Mouse (Mus musculus) liver, embryonic 11.5 days (tissue): Measurements from ENCODE around the gene Tmub1. TPM values are rescaled to one million over a fixed set of nuclear protein-coding genes. Genes with fewer than 3 reads are reported as not detected.

ENCODE experiments used
- ATAC-seq: fragments of 200-750 bp; cut with Nextera tagmentation; replicated peaks from 2 replicates; pipeline ENCODE4 v1.8.0; 2017; ENCODE audit warnings: moderate number of reproducible peaks, mild to moderate bottlenecking, moderate TSS enrichment, moderate library complexity; ENCODE audit not compliant: low FRiP score
- DNase-seq: peaks from one replicate; pipeline ENCODE4 v3.0.0-alpha.2; 2017; ENCODE audit warnings: low spot score
- H3K27ac ChIP-seq: fragments of 300-500 bp; sonication (generic); 2 replicates; pipeline ENCODE4 v1.5.1; 2014; ENCODE audit warnings: mild to moderate bottlenecking, low read depth, low read length, control low read depth
- H3K27me3 ChIP-seq: fragments of 300-500 bp; sonication (generic); replicated peaks from 2 replicates; pipeline ENCODE4 v1.6.1; 2014; ENCODE audit warnings: low read length, mixed read lengths; ENCODE audit not compliant: control insufficient read depth, insufficient read depth
- H3K36me3 ChIP-seq: fragments of 300-500 bp; sonication (generic); 2 replicates; pipeline ENCODE4 v1.6.1; 2014; ENCODE audit warnings: mild to moderate bottlenecking, low read length, moderate library complexity, mixed read lengths; ENCODE audit not compliant: control insufficient read depth, insufficient read depth
- H3K4me1 ChIP-seq: fragments of 300-500 bp; sonication (generic); replicated peaks from 2 replicates; pipeline ENCODE4 v1.6.1; 2014; ENCODE audit warnings: low read length, mixed read lengths; ENCODE audit not compliant: control insufficient read depth, insufficient read depth
- H3K4me2 ChIP-seq: fragments of 300-500 bp; sonication (generic); 2 replicates; pipeline ENCODE4 v1.6.1; 2014; ENCODE audit warnings: mild to moderate bottlenecking, control low read depth, moderate library complexity
- H3K4me3 ChIP-seq: fragments of 300-500 bp; sonication (generic); 2 replicates; pipeline ENCODE4 v1.5.1; 2014; ENCODE audit warnings: low read depth, low read length, control low read depth
- H3K9ac ChIP-seq: fragments of 300-500 bp; sonication (generic); 2 replicates; pipeline ENCODE4 v1.6.1; 2014; ENCODE audit warnings: low read depth, low read length, control low read depth
- H3K9me3 ChIP-seq: fragments of 300-500 bp; sonication (generic); 2 replicates; pipeline ENCODE4 v1.6.1; 2016; ENCODE audit warnings: low read length, inconsistent platforms, mixed read lengths; ENCODE audit not compliant: control insufficient read depth
- WGBS: fragments of 180-500 bp; shearing (Covaris S2); extraction: QIAGEN DNeasy Blood & Tissue Kit; methylation state at CpG from one replicate; pipeline ENCODE4 v1.1.7; 2014; 5-methylcytosine and 5-hydroxymethylcytosine counted together
- polyA plus RNA-seq: library from polyadenylated mRNA; unstranded; fragments of >200 nt; fragmentation: Nextera tagmentation; extraction: Ambion mirVana; gene quantifications from 2 replicates; pipeline ENCODE4 v1.2.1, GENCODE M21; 2014

Tmub1 gene
- polyA plus RNA-seq, 1 experiment from 2014 or later = 12.3 TPM

DNA sequence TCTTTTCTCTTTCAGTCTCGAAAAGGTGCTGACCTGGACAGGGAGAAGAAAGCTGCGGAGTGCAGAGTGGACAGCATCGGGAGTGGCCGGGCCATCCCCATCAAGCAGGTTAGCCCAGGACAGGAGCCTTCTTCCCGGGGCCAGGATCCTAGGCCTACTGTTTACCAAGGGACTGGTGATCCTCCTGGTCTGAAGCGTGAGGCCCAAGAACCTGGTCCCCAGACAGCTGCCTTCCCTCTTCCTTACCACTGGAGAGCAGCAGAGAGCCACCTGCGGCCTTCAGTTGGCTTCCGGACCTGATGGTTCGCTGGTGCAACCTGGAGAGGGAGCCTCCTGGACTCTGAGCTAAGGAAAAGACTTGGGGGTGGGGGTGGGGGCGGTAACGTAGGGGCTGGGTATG is 35.7 kb upstream of the Tmub1 start:
- ATAC-seq = peak; percentile 13; the same call in 1 of the 2 replicates
- Histone ChIP-seq H3K36me3 (peaks cover 27% of the 10 kb centered on the region), H3K27ac (peak overlapping the region; percentile 78)

DNA sequence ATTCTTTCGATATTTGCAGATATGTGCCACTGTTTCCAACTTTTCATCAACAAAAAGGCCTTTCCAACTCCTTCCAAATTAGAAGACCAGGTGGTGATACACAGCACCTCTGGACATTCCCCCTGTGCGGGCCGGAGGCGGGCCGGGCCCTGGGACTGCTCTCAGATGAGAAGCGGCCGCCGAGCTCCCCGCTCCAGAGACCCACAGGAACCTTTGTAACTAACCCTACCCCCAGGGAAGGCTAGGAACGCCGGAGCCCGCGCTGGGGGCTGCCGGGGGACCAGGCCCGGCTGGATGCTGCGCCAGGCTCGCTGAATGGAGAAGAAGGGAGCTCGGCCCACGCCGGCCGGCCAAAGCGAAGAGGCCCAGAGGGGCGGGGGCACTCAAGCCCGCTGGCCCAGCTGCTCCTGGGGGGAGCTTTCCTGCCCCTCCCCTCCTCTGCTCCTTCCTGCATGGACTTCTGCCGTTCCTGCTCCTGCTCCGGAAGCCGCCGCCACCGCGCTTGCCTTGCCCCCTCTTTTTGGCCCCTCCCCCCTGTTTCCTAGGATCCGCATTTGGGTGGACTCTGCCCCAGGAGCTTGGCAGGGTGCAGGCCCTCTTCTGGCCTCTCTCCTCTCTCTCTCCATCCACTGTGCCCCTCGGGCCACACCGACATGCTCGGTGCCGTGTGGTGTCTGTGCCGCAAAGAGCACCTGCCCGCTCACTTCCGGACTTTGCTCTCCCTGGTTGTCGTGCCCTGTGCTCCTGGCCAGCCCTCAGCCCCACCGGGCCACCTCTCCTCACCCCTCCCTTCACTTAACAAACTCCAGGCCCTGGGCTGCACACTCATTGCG is 34.8 kb upstream of the Tmub1 start:
- ATAC-seq (peak; percentile 57), DNase-seq (no peak)
- H3K36me3 ChIP-seq = peaks cover 30% of the 10 kb centered on the region
- H3K4me2 ChIP-seq = peak overlapping the region; percentile 43
- WGBS = 58% methylated on average over 41 of the region's 41 CpGs
- H3K4me3 ChIP-seq = no peak overlapping the region; the same call in 1 of the 2 replicates
- no peak overlapping the region for H3K9ac ChIP-seq
- no peaks in the 10 kb centered on the region for H3K27me3 ChIP-seq
- H3K27ac ChIP-seq = peak overlapping the region; percentile 78
- peaks cover 19% of the 10 kb centered on the region for H3K4me1 ChIP-seq
- no peaks in the 10 kb centered on the region for H3K9me3 ChIP-seq

More for the DNA sequence above, 35.7 kb upstream of the Tmub1 start:
- Histone ChIP-seq H3K4me2 (peak overlapping the region; percentile 43), H3K4me1 (peaks cover 19% of the 10 kb centered on the region), H3K9me3 (no peaks in the 10 kb centered on the region), H3K4me3 (no peak overlapping the region), H3K27me3 (no peaks in the 10 kb centered on the region), H3K9ac (0 out of 2 replicates have a peak overlapping the region, but pooled peaks have one; percentile 5)
- WGBS = 36% methylated on average over 11 of the region's 11 CpGs
- DNase-seq = no peak

- Histone ChIP-seq H3K4me2 (no peak overlapping the region), H3K36me3 (peaks cover 31% of the 10 kb centered on the region), H3K27ac (no peak overlapping the region), H3K4me1 (peaks cover 19% of the 10 kb centered on the region), H3K9me3 (no peaks in the 10 kb centered on the region), H3K9ac (no peak overlapping the region), H3K27me3 (no peaks in the 10 kb centered on the region), H3K4me3 (no peak overlapping the region)
- no peak for DNase-seq
- 12% methylated on average over 4 of the region's 4 CpGs for WGBS
- ATAC-seq = peak; percentile 37
Measured at GRCm38 (mm10) chr5:24481647-24482046, 34.0 kb upstream of the Tmub1 start.

DNA sequence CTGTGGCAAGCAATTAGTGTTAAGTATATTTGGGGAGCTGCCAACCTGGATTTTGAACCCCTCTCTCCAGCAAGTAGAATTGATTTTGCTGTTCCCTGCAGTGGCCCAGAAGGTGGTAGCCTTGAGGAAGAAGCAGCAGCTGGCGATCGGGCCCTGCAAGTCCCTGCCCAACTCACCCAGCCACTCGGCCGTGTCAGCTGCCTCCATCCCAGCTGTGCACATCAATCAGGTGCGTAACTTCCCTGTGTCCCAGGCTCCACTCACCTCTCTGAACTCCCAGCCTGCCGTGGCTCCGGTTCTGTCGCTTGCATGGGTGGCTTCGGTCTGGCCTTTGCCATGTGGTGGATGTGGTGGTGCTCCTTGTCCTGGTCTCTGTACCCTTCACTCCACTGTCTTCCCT is 30.3 kb upstream of the Tmub1 start:
- H3K9me3 ChIP-seq = no peaks in the 10 kb centered on the region
- 90% methylated on average over 9 of the region's 9 CpGs for WGBS
- H3K4me1 ChIP-seq = peaks cover 28% of the 10 kb centered on the region
- no peak overlapping the region for H3K9ac ChIP-seq
- H3K4me2 ChIP-seq = no peak overlapping the region
- H3K27me3 ChIP-seq = peaks cover 21% of the 10 kb centered on the region
- DNase-seq = no peak
- ATAC-seq = no peak
- peaks cover 29% of the 10 kb centered on the region for H3K36me3 ChIP-seq
- no peak overlapping the region for H3K4me3 ChIP-seq
- H3K27ac ChIP-seq = no peak overlapping the region

DNA sequence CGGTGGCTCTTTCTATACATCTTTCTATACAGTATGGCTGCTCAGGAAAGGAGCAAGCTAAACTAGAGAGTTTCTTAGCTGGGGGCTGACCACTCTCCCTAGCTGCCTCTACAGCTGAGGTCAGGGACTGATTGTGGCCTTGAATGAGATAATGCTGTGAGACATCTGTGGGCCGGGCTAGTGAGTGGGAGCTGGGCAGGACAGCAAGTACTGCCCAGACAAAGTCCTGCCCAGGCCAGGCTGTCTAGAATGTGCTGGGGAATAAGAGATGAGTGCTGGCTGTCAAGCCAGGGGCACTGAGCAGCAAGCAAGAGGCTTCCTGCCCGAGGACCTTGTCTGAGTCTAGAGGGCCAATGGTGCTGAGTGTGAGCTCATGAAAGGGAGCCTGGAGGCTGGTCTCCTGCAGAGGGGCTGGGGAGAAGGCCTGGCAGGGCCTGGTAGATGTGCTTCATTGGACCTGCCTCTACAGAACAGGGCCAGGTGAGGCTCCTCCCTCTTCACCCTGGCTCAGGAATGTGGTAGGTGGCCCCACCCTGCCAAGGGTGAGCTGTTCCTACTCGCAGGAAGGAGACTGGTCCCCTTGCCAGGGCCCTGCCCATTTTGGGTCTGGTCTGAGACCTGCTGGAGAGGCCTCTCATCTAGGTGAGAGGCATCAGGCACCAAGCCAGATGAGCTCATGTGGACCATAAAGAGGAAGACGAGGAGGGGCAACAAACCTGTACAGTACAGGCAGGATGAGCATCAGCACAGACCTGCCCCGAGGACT is 28.0 kb upstream of the Tmub1 start:
- Histone ChIP-seq H3K4me2 (peak overlapping the region; percentile 77), H3K9me3 (no peaks in the 10 kb centered on the region), H3K36me3 (peaks cover 28% of the 10 kb centered on the region), H3K9ac (no peak overlapping the region), H3K27me3 (peaks cover 30% of the 10 kb centered on the region), H3K27ac (no peak overlapping the region), H3K4me1 (peaks cover 28% of the 10 kb centered on the region), H3K4me3 (no peak overlapping the region)
- DNase-seq (no peak), ATAC-seq (no peak)
- WGBS = 75% methylated on average over 6 of the region's 6 CpGs

DNA sequence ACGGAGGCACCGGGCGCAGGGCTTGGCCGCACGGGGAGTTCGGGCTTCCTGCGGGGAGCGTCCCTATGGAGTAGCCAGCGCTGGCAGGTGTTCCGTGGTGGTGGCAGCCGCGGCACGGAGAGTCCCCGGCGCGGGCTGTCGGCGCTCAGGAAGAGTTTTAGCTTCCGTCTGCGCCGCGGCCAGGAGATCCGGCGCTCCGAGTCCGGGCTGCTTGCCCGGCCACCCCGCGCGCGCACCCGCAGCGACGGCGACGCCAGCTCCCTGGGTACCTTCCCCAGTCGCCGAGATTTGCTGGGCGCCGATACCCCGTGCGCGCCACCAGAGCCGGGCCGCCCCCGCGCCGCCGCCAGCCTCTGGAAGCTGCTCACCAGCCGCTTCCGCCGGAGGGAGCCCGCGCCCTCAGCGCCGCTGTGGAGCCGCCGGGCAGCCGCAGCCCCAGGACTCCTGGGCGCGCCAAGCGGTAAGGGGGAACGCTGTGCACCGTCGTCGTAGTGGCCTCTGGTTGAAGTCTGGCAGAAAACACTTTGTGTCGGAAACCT is 27.1 kb upstream of the Tmub1 start:
- no peak for ATAC-seq
- Histone ChIP-seq H3K27ac (no peak overlapping the region), H3K9ac (peak overlapping the region; percentile 43; the same call in 1 of the 2 replicates)

DNA sequence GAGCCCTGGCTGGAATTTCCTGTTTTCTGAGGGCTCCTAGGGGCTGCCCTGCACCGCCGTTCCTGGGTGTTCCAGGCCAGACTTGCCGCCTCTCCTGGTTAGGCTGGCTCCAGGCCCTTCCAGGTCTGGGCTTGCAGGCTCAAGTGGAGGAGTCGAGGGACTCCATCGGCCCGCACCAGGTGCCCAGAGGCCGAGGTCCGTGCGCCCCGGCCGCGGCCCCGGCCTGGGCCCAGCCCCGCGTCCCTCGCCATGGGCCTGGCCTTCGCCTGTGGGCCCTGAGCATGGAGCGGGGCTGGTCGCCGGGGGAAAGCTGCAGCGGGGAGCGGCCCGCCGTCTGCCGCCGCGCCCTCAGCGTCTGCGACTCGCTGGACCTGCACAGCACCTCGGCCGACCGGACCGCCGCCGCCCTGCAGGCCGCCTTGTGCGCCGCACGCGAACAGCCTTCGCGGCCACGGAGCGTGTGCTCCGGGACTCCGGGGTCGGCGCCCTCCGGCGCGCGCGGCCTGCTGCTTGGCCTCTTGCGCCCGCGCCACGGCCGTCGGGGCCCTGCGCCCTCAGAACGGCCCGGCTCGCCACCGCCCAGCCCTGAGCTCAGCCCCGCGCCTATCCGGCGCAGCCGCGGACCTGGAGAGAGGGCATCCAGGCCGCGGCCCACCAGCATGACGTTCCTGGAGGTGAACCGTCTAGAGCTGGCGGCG is 26.5 kb upstream of the Tmub1 start:
- Histone ChIP-seq H3K36me3 (peaks cover 18% of the 10 kb centered on the region), H3K4me2 (peak overlapping the region; percentile 77), H3K27ac (no peak overlapping the region), H3K9ac (peak overlapping the region; percentile 43; the same call in 1 of the 2 replicates), H3K4me3 (peak overlapping the region; percentile 49), H3K9me3 (no peaks in the 10 kb centered on the region), H3K4me1 (peaks cover 26% of the 10 kb centered on the region), H3K27me3 (peaks cover 30% of the 10 kb centered on the region)
- DNase-seq = peak; percentile 42
- ATAC-seq = no peak
- WGBS = 4% methylated on average over 77 of the region's 77 CpGs

More for the DNA sequence above, 27.1 kb upstream of the Tmub1 start:
- H3K36me3 ChIP-seq = peaks cover 22% of the 10 kb centered on the region
- 6% methylated on average over 67 of the region's 67 CpGs for WGBS
- peaks cover 26% of the 10 kb centered on the region for H3K4me1 ChIP-seq
- H3K4me3 ChIP-seq = peak overlapping the region; percentile 49
- no peaks in the 10 kb centered on the region for H3K9me3 ChIP-seq
- peak overlapping the region; percentile 77 for H3K4me2 ChIP-seq
- peaks cover 30% of the 10 kb centered on the region for H3K27me3 ChIP-seq
- peak; percentile 58 for DNase-seq
